Mouse (Mus musculus) neural tube, embryonic 11.5 days (tissue): ENCODE results near the gene Med23. TPM values are rescaled to one million over a fixed set of nuclear protein-coding genes. Genes with fewer than 3 reads are reported as not detected.

Experiments used
- ATAC-seq: fragments of 200-750 bp; cut with Nextera tagmentation; 2 replicates; pipeline ENCODE4 v1.8.0; 2017; ENCODE audit warnings: moderate number of reproducible peaks, mild to moderate bottlenecking, moderate TSS enrichment, moderate library complexity; ENCODE audit not compliant: insufficient read depth, low FRiP score, low TSS enrichment
- DNase-seq: peaks from one replicate; pipeline ENCODE4 v3.0.0-alpha.2; 2015; ENCODE audit warnings: low spot score
- H3K27ac ChIP-seq: fragments of 300-500 bp; sonication (generic); 2 replicates; pipeline ENCODE4 v1.5.1; 2014; ENCODE audit warnings: low read depth, mild to moderate bottlenecking, low read length
- H3K27me3 ChIP-seq: fragments of 300-500 bp; sonication (generic); 2 replicates; pipeline ENCODE4 v1.6.1; 2014; ENCODE audit warnings: mild to moderate bottlenecking, low read length, mixed read lengths; ENCODE audit not compliant: control insufficient read depth, insufficient read depth
- H3K36me3 ChIP-seq: fragments of 300-500 bp; sonication (generic); 2 replicates; pipeline ENCODE4 v1.6.1; 2014; ENCODE audit warnings: mild to moderate bottlenecking, low read length, moderate library complexity, mixed read lengths; ENCODE audit not compliant: control insufficient read depth, insufficient read depth
- H3K4me1 ChIP-seq: fragments of 300-500 bp; sonication (generic); 2 replicates; pipeline ENCODE4 v1.6.1; 2014; ENCODE audit warnings: low read length, mixed read lengths; ENCODE audit not compliant: control insufficient read depth, insufficient read depth
- H3K4me2 ChIP-seq: fragments of 300-500 bp; sonication (generic); 2 replicates; pipeline ENCODE4 v1.6.1; 2014; ENCODE audit warnings: low read depth, mild to moderate bottlenecking, moderate library complexity
- H3K4me3 ChIP-seq: fragments of 300-500 bp; sonication (generic); 2 replicates; pipeline ENCODE4 v1.5.1; 2014; ENCODE audit warnings: low read depth, low read length
- H3K9ac ChIP-seq: fragments of 300-500 bp; sonication (generic); 2 replicates; pipeline ENCODE4 v1.6.1; 2014; ENCODE audit warnings: mild to moderate bottlenecking, low read length
- H3K9me3 ChIP-seq: fragments of 300-500 bp; sonication (generic); 2 replicates; pipeline ENCODE4 v1.6.1; 2016; ENCODE audit warnings: low read length; ENCODE audit not compliant: control insufficient read depth
- WGBS: fragments of 180-500 bp; shearing (Covaris S2); extraction: QIAGEN DNeasy Blood & Tissue Kit; methylation state at CpG from one replicate; pipeline ENCODE4 v1.1.7; 2014; 5-methylcytosine and 5-hydroxymethylcytosine counted together
- polyA plus RNA-seq: library from polyadenylated mRNA; unstranded; fragments of >200 nt; fragmentation: Nextera tagmentation; extraction: Ambion mirVana; gene quantifications from 2 replicates; pipeline ENCODE4 v1.2.1, GENCODE M21; 2014

Med23 gene
- polyA plus RNA-seq: 31.4 and 32.9 TPM in 2 replicates

GRCm38 (mm10) chr10:24869760-24870290 lies at the start of gene Med23:
TSS of gene Med23 (plus strand) at chr10:24869986.
- H3K9ac ChIP-seq: peak within 1 kb of the TSS; percentile 84
- no peaks in the 10 kb centered on the region for H3K9me3 ChIP-seq
- DNase-seq: peak; percentile 97
- no peaks in the 10 kb centered on the region; the same call in 1 of the 2 replicates for H3K4me1 ChIP-seq
- ATAC-seq: peak; percentile 100
- 0% methylated on average over 36 of the region's 36 CpGs for WGBS
- no peak within 1 kb of the TSS for H3K27ac ChIP-seq
- H3K4me2 ChIP-seq: peak within 1 kb of the TSS; percentile 55
- H3K4me3 ChIP-seq: peak within 1 kb of the TSS; percentile 79
- 0 out of 2 replicates have a peak, but pooled peaks cover 4% of the 10 kb centered on the region for H3K36me3 ChIP-seq
- no peaks in the 10 kb centered on the region for H3K27me3 ChIP-seq

DNA sequence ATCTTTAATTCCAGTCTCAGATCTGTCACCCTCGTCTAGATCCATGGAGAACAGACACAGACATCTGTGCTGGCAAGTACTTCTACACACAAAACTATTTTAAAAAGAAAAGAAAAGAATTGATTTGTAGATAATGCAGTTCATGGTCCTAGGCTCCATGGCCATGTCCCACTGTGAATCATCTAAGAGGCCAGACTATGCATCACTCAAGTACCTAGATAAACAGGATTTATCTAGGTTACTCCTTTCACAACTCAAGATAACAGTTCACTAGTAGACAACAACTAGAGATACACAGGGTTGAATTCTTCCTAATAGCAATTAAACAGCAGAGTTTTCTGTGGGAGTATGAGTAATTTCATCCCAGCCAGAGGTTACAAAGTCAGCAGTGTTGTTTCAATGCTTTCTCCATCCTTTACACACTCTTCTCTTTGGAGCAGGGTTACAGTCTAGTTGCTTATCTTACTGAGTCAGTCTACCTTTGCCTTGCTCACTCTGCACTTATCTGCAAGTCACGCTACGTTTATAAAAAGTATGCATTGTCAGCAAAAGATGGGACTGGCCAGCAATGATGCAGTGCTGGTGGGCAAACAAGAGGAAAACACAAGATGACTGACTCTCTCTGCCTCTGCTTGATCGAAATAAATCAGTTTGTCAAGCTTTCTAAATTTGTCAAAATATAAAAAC lies 47.7 kb upstream of the Med23 start:
- H3K4me2 ChIP-seq: no peak overlapping the region
- no peak overlapping the region for H3K4me3 ChIP-seq
- no peak for DNase-seq
- no peak overlapping the region for H3K27ac ChIP-seq
- no peak overlapping the region for H3K9ac ChIP-seq
- no peak for ATAC-seq
- H3K36me3 ChIP-seq: no peaks in the 10 kb centered on the region
- H3K4me1 ChIP-seq: no peaks in the 10 kb centered on the region
- no peaks in the 10 kb centered on the region for H3K9me3 ChIP-seq
- WGBS: 90% methylated on average over 4 of the region's 4 CpGs
- no peaks in the 10 kb centered on the region for H3K27me3 ChIP-seq

DNA sequence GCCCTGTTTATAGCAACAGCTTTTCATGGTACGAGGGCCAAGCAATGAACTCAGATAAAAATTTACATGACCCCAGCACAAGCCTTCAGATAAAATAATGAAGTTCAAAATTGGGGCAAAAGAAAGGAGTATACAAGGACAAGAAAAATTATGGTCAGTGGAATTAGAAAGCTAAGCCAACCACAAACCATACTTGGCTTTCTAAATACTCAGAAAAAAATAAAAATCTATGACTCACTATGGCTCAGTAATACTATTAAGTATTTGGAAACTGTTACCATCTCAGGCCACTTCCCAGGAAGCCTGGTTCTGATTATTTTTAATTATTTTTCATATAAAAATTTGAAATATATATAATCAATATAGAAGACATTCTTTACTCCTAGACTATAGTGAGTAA lies 46.9 kb upstream of the Med23 start:
- H3K36me3 ChIP-seq: no peaks in the 10 kb centered on the region
- no peak overlapping the region for H3K27ac ChIP-seq
- H3K4me2 ChIP-seq: no peak overlapping the region
- 97% methylated on average over 1 of the region's 1 CpGs for WGBS
- H3K9me3 ChIP-seq: no peaks in the 10 kb centered on the region
- H3K4me3 ChIP-seq: no peak overlapping the region
- no peak for DNase-seq
- H3K4me1 ChIP-seq: no peaks in the 10 kb centered on the region
- H3K27me3 ChIP-seq: no peaks in the 10 kb centered on the region
- H3K9ac ChIP-seq: no peak overlapping the region
- no peak for ATAC-seq

DNA sequence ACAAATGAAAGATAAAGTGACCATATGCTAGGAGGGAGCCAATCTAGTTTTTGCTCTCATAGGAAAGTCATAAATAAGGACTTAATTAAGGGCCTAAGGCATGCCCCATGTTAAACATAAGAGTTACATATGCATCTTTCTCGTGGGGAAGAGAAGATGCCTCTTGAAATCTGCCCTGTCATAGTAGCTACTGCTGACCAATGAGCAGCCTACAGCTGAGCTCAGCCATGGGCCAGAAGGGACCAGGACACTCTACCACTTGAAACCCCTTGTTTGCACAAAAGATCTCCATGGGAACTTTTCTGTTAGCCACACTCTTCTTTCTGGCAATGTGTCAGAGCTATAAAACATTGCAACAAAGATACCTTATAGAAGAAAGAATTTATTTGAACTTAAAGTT lies 46.5 kb upstream of the Med23 start:
- H3K27me3 ChIP-seq: no peaks in the 10 kb centered on the region
- no peak for ATAC-seq
- no peaks in the 10 kb centered on the region for H3K36me3 ChIP-seq
- H3K4me2 ChIP-seq: no peak overlapping the region
- H3K4me3 ChIP-seq: no peak overlapping the region
- no peak overlapping the region for H3K27ac ChIP-seq
- DNase-seq: no peak
- H3K9ac ChIP-seq: no peak overlapping the region
- no peaks in the 10 kb centered on the region for H3K9me3 ChIP-seq
- no peaks in the 10 kb centered on the region for H3K4me1 ChIP-seq
- 60% methylated on average over 1 of the region's 1 CpGs for WGBS

- H3K4me1 ChIP-seq: no peaks in the 10 kb centered on the region
- H3K9ac ChIP-seq: no peak overlapping the region
- H3K9me3 ChIP-seq: no peaks in the 10 kb centered on the region
- H3K27ac ChIP-seq: no peak overlapping the region
- WGBS: 74% methylated on average over 16 of the region's 16 CpGs
- no peaks in the 10 kb centered on the region for H3K36me3 ChIP-seq
- H3K27me3 ChIP-seq: no peaks in the 10 kb centered on the region
- ATAC-seq (no peak), DNase-seq (no peak)
- H3K4me3 ChIP-seq: no peak overlapping the region
- no peak overlapping the region for H3K4me2 ChIP-seq
Measured at GRCm38 (mm10) chr10:24823697-24824535, 45.9 kb upstream of the Med23 start.

DNA sequence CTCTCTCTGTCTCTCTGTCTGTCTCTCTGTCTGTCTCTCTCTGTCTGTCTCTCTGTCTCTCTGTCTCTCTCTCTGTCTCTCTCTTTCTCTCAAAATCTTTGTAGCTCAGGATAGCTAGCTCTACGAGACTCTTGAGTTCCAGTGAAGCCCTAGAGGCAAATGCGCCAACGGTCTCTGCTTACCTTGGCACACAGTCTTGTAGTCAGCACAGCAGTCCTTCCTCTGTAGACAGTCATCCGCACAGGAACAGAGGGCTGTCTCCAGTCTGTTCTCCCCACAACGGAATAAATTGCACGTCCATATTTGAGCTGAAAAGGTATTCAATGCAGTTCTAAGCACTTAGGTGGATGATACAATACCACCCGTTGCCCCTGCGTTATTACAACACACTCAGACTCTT lies 45.2 kb upstream of the Med23 start:
- Histone ChIP-seq H3K36me3 (no peaks in the 10 kb centered on the region), H3K4me3 (no peak overlapping the region), H3K27ac (no peak overlapping the region), H3K4me2 (no peak overlapping the region), H3K4me1 (no peaks in the 10 kb centered on the region), H3K27me3 (no peaks in the 10 kb centered on the region), H3K9ac (no peak overlapping the region), H3K9me3 (no peaks in the 10 kb centered on the region)
- DNase-seq (no peak), ATAC-seq (no peak)
- WGBS: 87% methylated on average over 8 of the region's 8 CpGs

DNA sequence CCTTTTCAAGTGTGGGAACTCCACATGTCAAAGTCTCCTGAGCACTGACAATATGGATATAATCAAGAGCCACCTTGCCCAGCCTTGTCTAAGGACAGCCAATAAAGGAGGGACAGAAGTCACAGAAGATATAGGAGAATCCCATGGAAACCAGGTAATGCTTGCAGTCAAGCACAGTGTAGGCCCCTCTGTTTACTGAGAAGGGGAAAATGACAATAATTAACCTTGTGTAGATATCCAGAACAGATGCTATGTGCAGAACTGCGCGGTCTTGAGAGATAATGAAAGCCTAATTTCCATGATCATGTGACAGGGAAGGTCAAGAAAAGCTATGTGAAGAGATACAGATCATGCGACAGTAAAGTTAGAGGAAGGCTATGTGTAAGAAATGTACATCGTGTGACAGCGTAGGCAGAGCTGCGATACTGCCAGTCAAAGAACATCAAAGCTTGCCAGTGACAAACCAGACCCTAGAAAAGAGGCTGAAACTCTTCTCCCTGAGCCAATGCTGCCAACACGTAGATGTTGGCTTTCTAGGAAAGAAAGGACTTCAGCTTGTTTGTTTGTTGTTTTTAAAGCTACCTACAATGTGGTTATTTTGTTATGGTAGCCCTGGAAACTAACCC lies 44.2 kb upstream of the Med23 start:
- H3K4me3 ChIP-seq: no peak overlapping the region
- H3K36me3 ChIP-seq: no peaks in the 10 kb centered on the region
- WGBS: 88% methylated on average over 7 of the region's 7 CpGs
- H3K9me3 ChIP-seq: no peaks in the 10 kb centered on the region
- DNase-seq (no peak), ATAC-seq (no peak)
- no peak overlapping the region for H3K4me2 ChIP-seq
- no peak overlapping the region for H3K27ac ChIP-seq
- H3K27me3 ChIP-seq: no peaks in the 10 kb centered on the region
- H3K9ac ChIP-seq: no peak overlapping the region
- no peaks in the 10 kb centered on the region for H3K4me1 ChIP-seq

DNA sequence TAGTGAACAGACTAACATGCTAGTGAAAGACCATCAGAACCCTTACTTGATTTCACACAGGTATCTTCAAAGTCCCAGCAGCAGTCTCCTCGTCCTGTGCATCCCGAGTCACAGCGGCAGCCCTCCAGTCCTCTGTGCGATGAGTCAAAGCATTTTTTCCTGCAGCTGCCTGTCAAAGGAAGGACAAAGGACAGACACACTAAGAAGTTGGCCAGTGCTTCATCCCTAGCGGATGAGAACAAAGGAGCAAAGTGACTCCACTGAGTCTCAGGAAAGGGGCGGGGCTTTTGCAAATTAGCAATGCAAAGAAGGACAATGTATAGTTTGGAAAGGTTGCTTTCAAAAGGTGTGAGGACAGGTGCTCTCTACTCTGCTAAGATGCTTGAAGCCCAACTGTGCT lies 43.7 kb upstream of the Med23 start:
- Histone ChIP-seq H3K27me3 (no peaks in the 10 kb centered on the region), H3K4me2 (no peak overlapping the region), H3K4me3 (no peak overlapping the region), H3K9ac (no peak overlapping the region), H3K36me3 (no peaks in the 10 kb centered on the region), H3K27ac (no peak overlapping the region), H3K9me3 (no peaks in the 10 kb centered on the region), H3K4me1 (no peaks in the 10 kb centered on the region)
- no peak for DNase-seq
- no peak; the same call in 1 of the 2 replicates for ATAC-seq
- 31% methylated on average over 6 of the region's 6 CpGs for WGBS
